Mouse (Mus musculus) embryonic stem cell, embryonic (primary cell): ENCODE measurements around the gene Gtpbp6.
"Not testable (repeated sequence)": the region's sequence is repeated elsewhere in the genome, so short reads cannot be mapped to it uniquely, and the experiment has no call there.

Experiments
- CTCF ChIA-PET, 4 experiments: fragments of 300-600 bp in 2 of 4; fragments of 350-600 bp in 2 of 4; sonication (Branson Sonifier 250); formaldehyde crosslinking; loops; one replicate each; lab custom pipeline; 2022; ENCODE audit warnings: inconsistent platforms in 2 of 4; lab: Charles Lee
- POLR2A ChIA-PET, 4 experiments: fragments of 300-600 bp in 2 of 4; fragments of 350-600 bp in 2 of 4; sonication (Branson Sonifier 250); formaldehyde crosslinking; loops; one replicate each; lab custom pipeline; 2022; ENCODE audit warnings: antibody characterized with exemption in 4 of 4, inconsistent platforms in 1 of 4; lab: Charles Lee

Gene Gtpbp6

DNA sequence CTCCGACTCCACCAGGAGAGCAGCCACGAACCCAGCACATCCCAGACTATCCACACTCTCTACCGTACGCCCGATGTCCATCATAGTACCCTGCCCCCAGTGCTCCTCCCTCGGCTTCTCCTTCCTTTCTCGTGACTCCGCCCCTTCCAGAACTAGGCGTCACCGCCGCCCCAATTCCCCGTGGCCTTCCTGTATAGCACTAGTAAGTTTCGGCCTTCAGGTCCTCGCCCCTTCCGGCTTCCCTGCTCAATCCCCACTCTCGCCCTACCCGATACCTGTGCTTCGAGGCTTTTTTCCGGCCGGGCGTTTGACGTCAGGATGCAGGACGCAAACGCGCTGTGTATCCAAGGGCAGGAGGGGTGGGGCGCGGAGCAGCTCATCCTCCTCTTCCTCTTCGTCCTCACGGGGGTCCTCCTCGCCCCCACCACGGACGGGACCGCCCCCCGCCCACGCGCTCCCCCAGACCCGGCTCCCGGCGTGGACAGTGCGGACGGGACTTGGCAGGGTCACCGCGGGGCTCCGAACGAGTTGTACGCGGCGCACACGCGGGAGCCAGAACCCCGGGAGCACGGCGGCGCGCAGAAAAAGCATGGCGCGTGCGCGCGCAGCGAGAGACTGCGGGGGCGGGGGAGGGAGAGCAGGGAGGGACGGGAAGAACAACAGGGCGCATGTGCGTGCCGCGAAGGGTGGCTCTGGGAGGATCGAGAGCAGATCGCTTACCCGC is at the start of gene Gtpbp6:
Gtpbp6 (minus strand) TSS at position 617 of the 724 bp plus-strand sequence.
- ChIA-PET POLR2A (interaction anchor here in 3 of 4 experiments (0.6 to 3.5 kb wide), 49 partner anchors 8 to 556 kb away, joined by 3 to 32 read pairs (median 4); partner anchors contain the start of genes Ankle2 (in 3 of the 3), Gm35315 (in 3 of the 3), Pxmp2 (in 3 of the 3) and Chfr (in 2 of the 3)), CTCF (interaction anchor here in 3 of 4 experiments (0.6 to 1.1 kb wide), 4 partner anchors 8 to 162 kb away, joined by 3 to 5 read pairs (median 4); partner anchors contain the start of gene Pgam5 (in 1 of the 3))

DNA sequence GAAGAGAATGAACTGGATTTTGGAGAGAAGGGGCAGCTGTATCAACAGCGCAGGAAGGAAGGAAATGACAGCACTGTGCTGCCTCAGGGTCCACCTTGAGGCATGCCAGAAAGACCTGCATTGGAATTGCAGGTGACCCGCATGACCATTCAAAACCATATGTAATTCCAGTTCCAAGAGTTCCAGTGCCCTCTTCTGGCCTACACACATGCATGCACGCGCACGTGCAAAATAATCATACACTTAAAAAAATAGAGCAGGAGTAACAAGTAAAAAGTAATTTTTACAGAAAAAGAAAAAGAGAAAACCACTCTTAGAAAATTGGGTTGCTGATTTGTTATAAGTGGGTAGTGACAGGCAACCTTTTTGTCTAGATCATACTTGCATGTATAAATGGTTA is 35.0 kb upstream of the Gtpbp6 start:
- POLR2A ChIA-PET: interaction anchor here in 2 of 4 experiments (1.0 to 1.2 kb wide), 3 partner anchors 14 to 36 kb away, joined by 3 read pairs; no protein-coding TSS in a partner anchor

DNA sequence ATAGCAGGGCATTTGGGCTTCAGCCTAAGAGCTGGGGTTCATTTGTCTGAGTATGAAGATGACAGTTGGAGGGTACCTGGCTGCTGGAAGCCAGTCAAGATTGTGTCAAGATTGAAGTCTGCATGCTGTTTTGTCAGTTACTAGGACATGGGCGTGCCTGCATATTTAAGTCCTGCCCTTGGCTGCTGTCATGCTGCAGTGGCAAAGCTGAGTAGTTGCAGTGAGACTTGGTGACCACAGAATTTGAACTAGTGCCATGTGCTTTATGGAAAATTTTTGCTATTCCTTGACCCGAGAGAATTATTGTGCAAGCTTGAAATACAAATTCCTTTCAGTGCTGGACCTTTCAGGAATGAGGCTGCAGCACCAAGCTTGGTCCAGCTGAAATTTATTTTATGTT is 34.3 kb upstream of the Gtpbp6 start:
- CTCF ChIA-PET: interaction anchor here in 1 of 4 experiments (0.6 to 0.8 kb wide), 2 partner anchors 23 to 25 kb away, joined by 4 read pairs; no protein-coding TSS in a partner anchor
- POLR2A ChIA-PET: interaction anchor here in 3 of 4 experiments (0.7 to 1.2 kb wide), 4 partner anchors 12 to 35 kb away, joined by 3 read pairs; no protein-coding TSS in a partner anchor

More for the DNA sequence above, 35.0 kb upstream of the Gtpbp6 start:
- CTCF ChIA-PET: interaction anchor here in 1 of 4 experiments (0.8 kb wide), 1 partner anchor 23 kb away, joined by 4 read pairs; no protein-coding TSS in a partner anchor

DNA sequence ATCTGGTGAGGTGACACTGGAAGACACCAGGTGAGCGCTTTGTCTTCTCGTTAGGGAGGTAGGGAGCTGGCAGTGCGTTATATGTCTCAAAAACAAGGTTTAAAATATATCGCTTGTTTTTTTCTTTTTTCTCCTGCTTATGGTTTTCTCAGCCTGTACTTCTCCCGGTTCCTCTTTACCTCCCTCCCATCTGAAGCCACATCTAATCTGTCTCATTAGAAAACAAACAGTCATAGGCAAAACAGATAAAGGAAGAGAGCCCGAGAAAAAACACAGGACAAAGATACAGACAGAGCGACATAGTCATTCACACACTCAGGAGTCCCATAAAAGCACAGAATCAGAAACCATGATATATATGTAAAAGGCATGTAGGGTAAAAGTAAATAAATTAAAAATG is 32.4 kb upstream of the Gtpbp6 start:
- ChIA-PET POLR2A (interaction anchor here in 1 of 4 experiments (1.2 kb wide), 1 partner anchor 23 kb away, joined by 3 read pairs; no protein-coding TSS in a partner anchor), CTCF (no interaction called here)

DNA sequence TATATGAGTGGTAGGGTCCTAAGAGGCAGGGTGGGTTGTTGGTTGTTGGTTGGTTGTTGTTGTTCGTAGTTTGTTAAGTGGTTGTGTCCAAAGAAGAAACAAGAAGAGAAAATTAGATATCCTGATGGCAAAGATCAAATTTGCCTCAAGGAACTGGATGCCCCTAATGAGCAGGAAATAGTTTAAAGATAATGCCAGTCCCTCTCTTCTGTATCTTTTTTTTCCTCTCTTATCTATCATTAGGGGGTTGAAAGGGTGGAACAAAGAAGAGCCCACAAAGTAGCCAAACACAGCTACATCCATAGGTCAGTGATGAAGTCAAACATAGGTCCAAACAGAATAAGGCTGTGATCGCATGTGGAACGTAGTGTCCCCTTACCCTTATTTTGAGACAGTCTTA is 31.3 kb upstream of the Gtpbp6 start:
- ChIA-PET CTCF (no interaction called here), POLR2A (interaction anchor here in 1 of 4 experiments (0.8 to 1.7 kb wide), 3 partner anchors 19 to 54 kb away, joined by 3 to 6 read pairs (median 3); partner anchors contain the start of gene Gm35315)

DNA sequence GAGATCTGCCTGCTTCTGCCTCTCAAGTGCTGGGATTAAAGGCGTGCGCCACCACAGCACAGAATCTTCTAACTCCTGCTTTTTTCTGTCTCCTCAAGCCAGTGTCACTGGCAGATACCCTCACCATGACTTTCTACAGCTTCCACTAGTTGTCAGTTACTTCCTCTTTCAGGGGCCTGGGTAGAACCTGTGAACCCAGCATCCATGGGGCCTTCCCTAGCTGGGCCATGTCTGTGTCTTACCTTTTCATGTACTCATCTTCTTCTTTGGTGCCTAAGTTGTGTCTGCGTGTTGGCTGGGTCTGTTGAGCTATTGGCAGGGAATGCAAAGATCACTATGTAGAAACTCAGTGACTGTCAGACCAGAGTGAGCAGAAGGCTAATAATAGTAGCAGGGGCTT is 29.8 kb upstream of the Gtpbp6 start:
- POLR2A ChIA-PET: interaction anchor here in 1 of 4 experiments (0.6 to 4.0 kb wide), 2 partner anchors 9 to 211 kb away, joined by 3 to 13 read pairs; no protein-coding TSS in a partner anchor

DNA sequence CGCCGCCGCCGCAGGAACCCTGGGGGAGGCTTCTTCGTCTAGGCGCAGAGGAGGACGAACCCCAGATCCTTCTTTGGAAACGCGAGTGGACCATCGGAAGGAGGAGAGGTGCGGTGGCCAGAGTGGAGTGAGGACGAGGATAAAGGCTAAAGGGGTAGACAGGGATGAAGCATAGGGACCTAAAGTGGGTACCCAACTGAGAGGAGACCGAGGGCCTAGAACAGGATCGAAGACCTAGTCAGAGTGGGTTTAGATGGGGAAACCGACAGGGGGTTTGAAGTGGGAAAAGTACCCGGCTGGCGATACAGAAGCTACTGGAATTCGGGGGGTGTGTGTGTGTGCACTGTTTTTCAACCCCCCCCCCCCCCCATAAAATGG is 28.1 kb upstream of the Gtpbp6 start:
- ChIA-PET CTCF (interaction anchor here in 1 of 4 experiments (0.7 kb wide), 1 partner anchor 467 kb away, joined by 4 read pairs; no protein-coding TSS in a partner anchor), POLR2A (interaction anchor here in 3 of 4 experiments (0.6 to 4.0 kb wide), 30 partner anchors 11 to 588 kb away, joined by 3 to 16 read pairs (median 4); partner anchors contain the start of genes Gm35315 (in 2 of the 3), Pole (in 2 of the 3), Pxmp2 (in 2 of the 3) and Crlf2 (in 1 of the 3))

More for the DNA sequence above, 29.8 kb upstream of the Gtpbp6 start:
- CTCF ChIA-PET: no interaction called here

DNA sequence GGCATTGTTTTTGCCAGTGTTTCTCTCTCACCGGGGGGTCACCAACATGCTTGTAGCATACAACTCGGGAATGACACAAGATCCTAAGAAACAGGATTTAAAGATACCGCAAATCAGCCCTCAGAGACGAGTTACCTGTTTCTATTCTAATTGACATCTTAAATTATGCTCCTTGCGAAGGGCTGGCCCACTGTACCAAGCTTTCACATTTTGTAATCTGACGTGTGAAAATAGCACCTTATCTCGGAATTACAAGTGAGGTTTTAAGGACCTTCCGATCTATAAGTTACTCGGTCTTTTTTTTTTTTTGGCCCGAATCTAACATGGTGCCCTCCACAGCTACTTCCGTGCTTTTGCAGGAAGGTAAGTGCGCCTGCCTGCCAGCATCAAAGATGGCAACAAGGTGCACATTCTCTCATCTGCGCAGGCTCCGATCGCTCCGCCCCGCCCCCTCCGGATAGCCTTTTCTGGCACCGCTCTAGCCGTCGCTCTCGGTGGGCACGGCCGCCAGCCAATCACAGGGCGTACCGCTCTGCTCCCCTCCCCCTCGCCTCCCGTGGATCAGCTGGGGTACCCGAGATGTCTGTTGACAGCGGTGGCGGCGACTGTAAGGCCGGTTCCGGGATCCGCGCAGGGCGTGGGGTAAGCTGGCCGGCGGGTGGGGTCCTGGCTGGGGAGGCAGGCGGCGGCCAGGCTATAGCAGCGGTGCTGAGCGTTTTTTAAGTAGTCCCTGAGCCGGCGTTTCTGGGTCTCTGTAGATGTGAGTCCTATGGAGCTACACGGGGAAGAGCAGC is 27.5 kb upstream of the Gtpbp6 start, which contains the start of gene Chfr:
Chfr (plus strand) TSS at position 550 of the 794 bp plus-strand sequence.
- ChIA-PET CTCF (interaction anchor here in 3 of 4 experiments (0.6 to 0.8 kb wide), 4 partner anchors 77 to 468 kb away, joined by 3 to 4 read pairs (median 3); partner anchors contain the start of genes Pole (in 1 of the 3) and Pxmp2 (in 1 of the 3)), POLR2A (interaction anchor here in 3 of 4 experiments (0.6 to 4.0 kb wide), 40 partner anchors 8 to 587 kb away, joined by 3 to 16 read pairs (median 4); partner anchors contain the start of genes Gm35315 (in 2 of the 3), Pole (in 2 of the 3), Pxmp2 (in 2 of the 3) and Crlf2 (in 1 of the 3))

DNA sequence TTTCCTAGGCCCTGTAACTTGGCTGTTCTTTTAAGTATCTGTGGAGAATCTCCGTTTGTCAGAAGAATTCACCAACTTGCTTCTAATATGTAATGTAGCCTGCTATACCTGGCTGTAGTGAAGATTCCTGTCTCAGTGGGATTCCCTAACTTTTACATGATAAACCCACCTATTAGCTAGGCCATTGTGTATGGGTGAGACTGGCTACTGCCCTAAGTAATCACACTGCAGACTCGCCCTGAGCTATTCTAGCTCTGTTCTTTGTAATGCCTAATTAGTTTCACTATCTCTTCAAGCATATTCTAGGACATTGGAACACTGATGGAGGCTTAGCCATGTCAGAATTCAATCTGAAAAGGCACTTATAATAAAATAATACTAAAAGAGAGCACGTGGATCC is 14.4 kb upstream of the Gtpbp6 start:
- CTCF ChIA-PET: not testable (repeated sequence)
- POLR2A ChIA-PET: interaction anchor here in 3 of 4 experiments (0.6 to 3.6 kb wide), 12 partner anchors 13 to 482 kb away, joined by 3 to 16 read pairs (median 4); partner anchors contain the start of genes Chfr (in 2 of the 3), Plcxd1 (in 2 of the 3), Gm35315 (in 1 of the 3) and Gtpbp6 (in 1 of the 3)

DNA sequence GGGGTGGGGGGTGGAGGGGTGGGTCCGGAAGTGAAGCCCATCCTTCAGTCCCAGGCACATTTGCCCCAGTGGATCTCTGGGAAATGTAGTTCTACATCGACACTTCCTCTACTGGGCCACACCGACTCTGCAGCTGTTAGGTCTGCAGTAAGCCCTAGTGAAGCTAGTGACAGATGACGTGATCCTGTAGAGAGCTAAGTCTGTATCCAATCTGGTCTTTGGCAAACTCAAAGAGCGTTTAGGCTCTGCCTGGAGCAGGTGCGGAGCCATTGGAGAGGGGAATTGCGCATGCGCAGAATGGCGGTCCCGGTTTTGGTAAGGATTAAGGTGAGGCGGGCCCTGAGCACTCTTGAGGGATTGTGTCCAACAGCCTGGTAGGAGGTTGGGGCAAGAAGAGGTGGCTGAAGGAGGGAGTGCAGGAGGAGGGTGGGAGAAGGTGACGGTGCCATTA is 2.0 kb upstream of the Gtpbp6 start, which contains the start of gene Zfp605:
Zfp605 (plus strand) TSS at position 102 of the 451 bp plus-strand sequence.
- ChIA-PET POLR2A (interaction anchor here in 2 of 4 experiments (0.6 to 3.2 kb wide), 11 partner anchors 10 to 213 kb away, joined by 3 to 11 read pairs (median 3); partner anchors contain the start of gene Gm35315 (in 1 of the 2)), CTCF (no interaction called here)

DNA sequence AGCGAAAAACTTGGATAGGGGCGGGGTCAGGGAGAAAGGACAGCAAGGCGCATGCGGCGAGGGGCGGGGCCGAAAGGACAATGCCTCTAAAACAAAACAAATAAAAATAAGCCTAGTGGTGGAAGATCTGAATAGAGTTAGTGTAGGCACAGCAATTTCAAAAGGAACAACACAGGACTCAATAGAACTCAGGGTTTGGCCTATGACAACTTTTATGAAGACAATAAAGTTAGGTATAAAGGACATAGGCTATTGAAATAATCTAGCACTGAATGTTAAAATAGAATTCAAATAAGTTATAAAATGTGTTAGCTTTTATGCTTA is 270 bp upstream of the Gtpbp6 start:
- ChIA-PET CTCF (interaction anchor here in 2 of 4 experiments (0.6 to 0.7 kb wide), 2 partner anchors 8 to 57 kb away, joined by 4 to 5 read pairs; no protein-coding TSS in a partner anchor), POLR2A (interaction anchor here in 3 of 4 experiments (0.6 to 3.5 kb wide), 18 partner anchors 9 to 557 kb away, joined by 3 to 32 read pairs (median 6); partner anchors contain the start of genes Gm35315 (in 3 of the 3), Plcxd1 (in 2 of the 3), Ankle2 (in 1 of the 3) and Pole (in 1 of the 3))

DNA sequence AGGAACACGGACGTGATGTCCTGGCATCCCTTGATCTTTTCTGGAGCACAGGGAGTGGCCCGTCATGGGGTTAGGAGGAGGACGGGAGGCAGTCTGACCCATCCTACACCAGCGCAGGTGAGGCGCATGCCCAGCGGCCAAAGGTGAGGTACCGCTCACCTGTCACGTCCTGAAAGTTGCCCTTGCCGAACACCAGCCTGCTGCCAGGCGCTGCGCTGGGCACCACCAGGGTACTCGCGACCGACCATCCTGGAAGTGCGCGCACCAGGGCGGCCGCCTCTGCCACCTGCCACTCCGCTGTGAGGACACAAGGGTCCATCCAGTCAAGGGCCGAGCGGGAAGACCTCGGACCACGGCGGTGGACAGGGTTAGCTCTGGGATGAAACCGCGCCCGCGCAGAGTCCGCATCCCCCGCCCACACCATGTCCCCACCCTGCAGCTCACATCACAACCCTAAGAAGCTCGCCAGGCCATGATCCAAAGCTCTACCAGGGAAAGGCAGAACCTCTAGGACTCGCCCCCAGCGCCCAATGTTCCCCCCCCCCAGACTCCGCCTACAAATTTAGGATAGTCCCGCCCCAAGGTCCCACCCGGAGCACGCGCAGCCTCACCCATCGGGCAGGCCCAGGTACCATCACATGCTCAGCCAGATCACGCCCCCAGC is 964 bp downstream of the Gtpbp6 start:
- CTCF ChIA-PET: interaction anchor here in 1 of 4 experiments (0.6 to 1.1 kb wide), 2 partner anchors 12 to 162 kb away, joined by 3 read pairs; partner anchors contain the start of gene Pgam5
- POLR2A ChIA-PET: interaction anchor here in 3 of 4 experiments (0.6 to 3.5 kb wide), 49 partner anchors 8 to 555 kb away, joined by 3 to 32 read pairs (median 4); partner anchors contain the start of genes Gm35315 (in 3 of the 3), Pxmp2 (in 3 of the 3), Ankle2 (in 2 of the 3) and Chfr (in 2 of the 3)

DNA sequence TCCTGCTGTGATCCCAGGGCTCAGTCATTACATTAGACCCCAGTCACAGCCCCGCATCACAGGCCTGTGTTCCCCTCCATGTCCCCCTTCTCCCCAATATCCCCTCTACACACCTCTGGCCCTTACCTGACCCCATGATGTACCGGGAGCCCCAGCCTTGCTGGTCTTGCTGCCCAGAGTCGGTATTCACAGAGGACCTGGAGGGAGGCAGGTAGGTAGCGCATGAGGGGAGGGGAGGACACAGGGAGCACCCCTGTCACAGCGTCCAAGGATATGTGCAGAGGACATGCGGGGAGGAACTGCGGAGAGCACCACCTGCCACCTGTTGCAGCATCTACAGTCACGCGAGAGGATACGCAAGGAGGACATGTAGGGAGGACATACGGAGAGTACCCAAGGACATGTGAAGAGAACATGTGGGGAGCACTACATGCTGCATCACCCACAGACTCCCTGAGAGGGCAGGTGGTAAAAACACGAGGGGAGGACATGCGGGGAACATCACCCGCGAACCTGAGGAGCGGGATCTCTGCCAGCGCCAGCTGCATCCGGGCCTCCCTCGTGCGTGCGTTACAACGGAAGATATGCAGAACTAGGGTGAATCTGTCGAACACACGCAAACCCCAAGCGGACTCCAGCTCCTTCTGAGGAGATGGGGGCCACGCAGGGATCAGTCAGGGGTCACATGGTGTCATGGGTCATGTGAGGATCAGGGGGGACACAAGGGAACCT is 1.7 kb downstream of the Gtpbp6 start:
- POLR2A ChIA-PET: interaction anchor here in 3 of 4 experiments (0.7 to 3.5 kb wide), 27 partner anchors 7 to 533 kb away, joined by 3 to 36 read pairs (median 8); partner anchors contain the start of genes Gm35315 (in 3 of the 3), Chfr (in 2 of the 3), Ankle2 (in 1 of the 3) and Plcxd1 (in 1 of the 3)

DNA sequence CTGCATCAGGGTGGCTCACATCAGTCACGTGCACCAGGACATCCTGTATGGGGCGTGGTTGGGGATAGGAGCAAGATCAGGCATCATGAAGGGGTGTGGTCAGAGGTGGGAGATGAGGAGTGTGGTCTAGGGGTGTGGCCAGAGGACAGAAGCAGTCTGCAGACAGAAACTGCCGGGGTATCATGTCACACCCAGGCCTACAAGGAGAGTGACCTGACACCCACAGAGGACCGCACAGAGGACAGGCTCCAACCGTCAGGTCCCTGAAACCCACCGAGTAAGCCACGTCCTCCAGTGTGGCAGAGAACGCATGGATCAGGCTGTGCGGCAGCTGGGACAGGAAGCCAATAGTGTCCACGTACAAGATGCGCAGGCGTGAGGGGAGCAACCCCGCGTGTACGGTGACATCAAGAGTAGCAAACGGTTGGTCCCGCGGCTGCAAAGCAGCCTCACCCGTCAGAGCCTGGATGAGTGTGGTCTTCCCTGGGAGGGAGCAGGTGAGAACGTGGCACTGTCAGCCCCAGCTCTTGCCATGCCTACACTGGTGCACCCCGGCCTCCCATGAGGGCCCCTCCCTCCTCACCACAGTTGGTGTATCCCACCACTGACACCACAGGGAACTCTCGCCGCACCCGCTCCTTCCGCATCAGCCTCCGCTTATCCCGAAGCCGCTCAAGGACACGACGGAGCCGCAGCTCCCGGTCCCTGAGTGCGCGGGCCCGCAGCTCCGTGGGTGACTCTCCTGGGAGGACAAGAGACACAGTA is 3.2 kb downstream of the Gtpbp6 start:
- POLR2A ChIA-PET: interaction anchor here in 3 of 4 experiments (0.6 to 2.8 kb wide), 20 partner anchors 10 to 1480 kb away, joined by 3 to 36 read pairs (median 4); partner anchors contain the start of genes Gm35315 (in 2 of the 3), Pole (in 2 of the 3), Pxmp2 (in 2 of the 3) and Ankle2 (in 1 of the 3)
- CTCF ChIA-PET: no interaction called here

More for the DNA sequence above, 1.7 kb downstream of the Gtpbp6 start:
- CTCF ChIA-PET: interaction anchor here in 1 of 4 experiments (1.1 kb wide), 1 partner anchor 163 kb away, joined by 3 read pairs; the partner anchor contains the start of gene Pgam5
